Mouse (Mus musculus): ENCODE measurements around the gene Tlr12.
A peak's percentile ranks its signal among the peaks of the same experiment; 100 is the strongest.
"Not testable (repeated sequence)": the region's sequence is repeated elsewhere in the genome, so short reads cannot be mapped to it uniquely, and the experiment has no call there.

Gene Tlr12

GRCm38 (mm10) chr4:128617363-128618120, 877 bp downstream of the Tlr12 start:
- no peak for DNase-seq

- DNase-seq = no peak
Observed at GRCm38 (mm10) chr4:128615761-128616160, 2.7 kb downstream of the Tlr12 start.

GRCm38 (mm10) chr4:128613326-128613725, 5.1 kb downstream of the Tlr12 start:
- DNase-seq = peak; percentile 82

- DNase-seq = not testable (repeated sequence)
Observed at GRCm38 (mm10) chr4:128611726-128612125, 6.7 kb downstream of the Tlr12 start.

GRCm38 (mm10) chr4:128610706-128611105, 7.7 kb downstream of the Tlr12 start:
- DNase-seq = peak; percentile 2

GRCm38 (mm10) chr4:128609925-128610402, 8.5 kb downstream of the Tlr12 start, which contains the start of gene Zscan20:
Zscan20 (minus strand) TSS chr4:128610098.
- peak; percentile 99 for DNase-seq

- peak; percentile 52 for DNase-seq
Observed at GRCm38 (mm10) chr4:128609276-128609924, 9.0 kb downstream of the Tlr12 start.

GRCm38 (mm10) chr4:128607661-128608060, 10.8 kb downstream of the Tlr12 start:
- DNase-seq = no peak

GRCm38 (mm10) chr4:128606586-128606985, 11.8 kb downstream of the Tlr12 start:
- DNase-seq = no peak

- DNase-seq = no peak
Observed at GRCm38 (mm10) chr4:128597801-128598560, 20.4 kb downstream of the Tlr12 start.

GRCm38 (mm10) chr4:128594062-128594461, 24.4 kb downstream of the Tlr12 start:
- no peak for DNase-seq

- DNase-seq = no peak
Observed at GRCm38 (mm10) chr4:128593286-128593685, 25.1 kb downstream of the Tlr12 start.

GRCm38 (mm10) chr4:128579182-128579581, 39.2 kb downstream of the Tlr12 start:
- no peak for DNase-seq

GRCm38 (mm10) chr4:128575811-128576210, 42.6 kb downstream of the Tlr12 start:
- DNase-seq = no peak

Data from retina, postnatal 1 day (tissue).